Mouse (Mus musculus): ENCODE measurements around the gene Gpn3. TPM values are rescaled to one million over a fixed set of nuclear protein-coding genes. Genes with fewer than 3 reads are reported as not detected.

Gene Gpn3
- polyA plus RNA-seq (2012; ENCODE audit: insufficient read depth, low replicate concordance): 6.5 and 26.4 TPM in 2 replicates

GRCm38 (mm10) chr5:122371591-122372191 is at the start of gene Gpn3:
Gene Gpn3, plus strand, starts transcription at chr5:122371876.
- Histone ChIP-seq H3K36me3 (replicated peaks; ENCODE audit: low read length) (peaks cover 57% of the 10 kb centered on the region), H3K27me3 (replicated peaks) (no peaks in the 10 kb centered on the region), H3K4me1 (peaks cover 30% of the 10 kb centered on the region), H3K9me3 (no peaks in the 10 kb centered on the region), H3K4me3 (replicated peaks) (peak within 1 kb of the TSS; percentile 100)
- no peak for TF ChIP-seq GATA1 (IDR thresholded peaks at IDR 0.05; ENCODE audit: borderline replicate concordance, low read length)

- Histone ChIP-seq H3K36me3 (replicated peaks; ENCODE audit: low read length) (peaks cover 88% of the 10 kb centered on the region), H3K4me3 (replicated peaks) (no peak overlapping the region), H3K9me3 (no peaks in the 10 kb centered on the region), H3K4me1 (peaks cover 24% of the 10 kb centered on the region), H3K27me3 (replicated peaks) (no peaks in the 10 kb centered on the region)
- TF ChIP-seq FLI1 (IDR thresholded peaks at IDR 0.05; ENCODE audit: low read length): no peak
- TF ChIP-seq GATA1 (IDR thresholded peaks at IDR 0.05; ENCODE audit: borderline replicate concordance, low read length): no peak
Measured at GRCm38 (mm10) chr5:122323523-122323922, 48.2 kb upstream of the Gpn3 start.

GRCm38 (mm10) chr5:122324608-122325431 is 46.9 kb upstream of the Gpn3 start:
- Histone ChIP-seq H3K27me3 (replicated peaks) (no peaks in the 10 kb centered on the region), H3K36me3 (replicated peaks; ENCODE audit: low read length) (peaks cover 82% of the 10 kb centered on the region), H3K9me3 (no peaks in the 10 kb centered on the region), H3K4me1 (peaks cover 37% of the 10 kb centered on the region), H3K4me3 (replicated peaks) (no peak overlapping the region)
- TF ChIP-seq GATA1 (IDR thresholded peaks at IDR 0.05; ENCODE audit: borderline replicate concordance, low read length) (no peak), FLI1 (IDR thresholded peaks at IDR 0.05; ENCODE audit: low read length) (no peak)

- TF ChIP-seq GATA1 (IDR thresholded peaks at IDR 0.05; ENCODE audit: borderline replicate concordance, low read length) (no peak), FLI1 (IDR thresholded peaks at IDR 0.05; ENCODE audit: low read length) (no peak)
- Histone ChIP-seq H3K36me3 (replicated peaks; ENCODE audit: low read length) (peaks cover 75% of the 10 kb centered on the region), H3K27me3 (replicated peaks) (no peaks in the 10 kb centered on the region), H3K4me3 (replicated peaks) (no peak overlapping the region), H3K4me1 (peaks cover 41% of the 10 kb centered on the region), H3K9me3 (no peaks in the 10 kb centered on the region)
Measured at GRCm38 (mm10) chr5:122325477-122325876, 46.2 kb upstream of the Gpn3 start.

GRCm38 (mm10) chr5:122327283-122327682 is 44.4 kb upstream of the Gpn3 start:
- Histone ChIP-seq H3K36me3 (replicated peaks; ENCODE audit: low read length) (peaks cover 57% of the 10 kb centered on the region), H3K4me1 (peaks cover 46% of the 10 kb centered on the region), H3K4me3 (replicated peaks) (no peak overlapping the region), H3K27me3 (replicated peaks) (no peaks in the 10 kb centered on the region), H3K9me3 (no peaks in the 10 kb centered on the region)
- TF ChIP-seq GATA1 (IDR thresholded peaks at IDR 0.05; ENCODE audit: borderline replicate concordance, low read length) (no peak), FLI1 (IDR thresholded peaks at IDR 0.05; ENCODE audit: low read length) (no peak)

- Histone ChIP-seq H3K9me3 (no peaks in the 10 kb centered on the region), H3K27me3 (replicated peaks) (no peaks in the 10 kb centered on the region), H3K4me1 (peaks cover 46% of the 10 kb centered on the region), H3K36me3 (replicated peaks; ENCODE audit: low read length) (peaks cover 33% of the 10 kb centered on the region), H3K4me3 (replicated peaks) (no peak overlapping the region)
- TF ChIP-seq GATA1 (IDR thresholded peaks at IDR 0.05; ENCODE audit: borderline replicate concordance, low read length) (no peak), FLI1 (IDR thresholded peaks at IDR 0.05; ENCODE audit: low read length) (no peak)
Measured at GRCm38 (mm10) chr5:122330269-122330668, 41.4 kb upstream of the Gpn3 start.

- H3K4me1 ChIP-seq: peaks cover 32% of the 10 kb centered on the region
- TF ChIP-seq GATA1 (IDR thresholded peaks at IDR 0.05; ENCODE audit: borderline replicate concordance, low read length): no peak
- TF ChIP-seq FLI1 (IDR thresholded peaks at IDR 0.05; ENCODE audit: low read length): no peak
- no peaks in the 10 kb centered on the region for H3K9me3 ChIP-seq
- H3K4me3 ChIP-seq (replicated peaks): no peak overlapping the region
- H3K27me3 ChIP-seq (replicated peaks): no peaks in the 10 kb centered on the region
- H3K36me3 ChIP-seq (replicated peaks; ENCODE audit: low read length): peaks cover 7% of the 10 kb centered on the region
Measured at GRCm38 (mm10) chr5:122334682-122335081, 37.0 kb upstream of the Gpn3 start.

GRCm38 (mm10) chr5:122336554-122337294 is 35.0 kb upstream of the Gpn3 start:
- Histone ChIP-seq H3K9me3 (peaks cover 3% of the 10 kb centered on the region; the same call in 1 of the 2 replicates), H3K27me3 (replicated peaks) (no peaks in the 10 kb centered on the region), H3K4me1 (peaks cover 19% of the 10 kb centered on the region), H3K4me3 (replicated peaks) (no peak overlapping the region), H3K36me3 (replicated peaks; ENCODE audit: low read length) (peaks cover 7% of the 10 kb centered on the region)
- TF ChIP-seq FLI1 (IDR thresholded peaks at IDR 0.05; ENCODE audit: low read length) (no peak), GATA1 (IDR thresholded peaks at IDR 0.05; ENCODE audit: borderline replicate concordance, low read length) (no peak)

GRCm38 (mm10) chr5:122342874-122343273 is 28.8 kb upstream of the Gpn3 start:
- TF ChIP-seq FLI1 (IDR thresholded peaks at IDR 0.05; ENCODE audit: low read length) (no peak), GATA1 (IDR thresholded peaks at IDR 0.05; ENCODE audit: borderline replicate concordance, low read length) (no peak)
- no peak overlapping the region for H3K4me3 ChIP-seq (replicated peaks)
- H3K27me3 ChIP-seq (replicated peaks): no peaks in the 10 kb centered on the region
- peaks cover 13% of the 10 kb centered on the region for H3K4me1 ChIP-seq
- H3K36me3 ChIP-seq (replicated peaks; ENCODE audit: low read length): peaks cover 6% of the 10 kb centered on the region
- peaks cover 11% of the 10 kb centered on the region for H3K9me3 ChIP-seq

Measured in megakaryocyte, embryonic 14.5 days (primary cell).